Mouse (Mus musculus): ENCODE results near the gene Poc1b. TPM values are rescaled to one million over a fixed set of nuclear protein-coding genes. Genes with fewer than 3 reads are reported as not detected.

The Poc1b gene
- total RNA-seq, 2 experiments from 2014 or later, result 7.2 to 26.6 TPM

DNA sequence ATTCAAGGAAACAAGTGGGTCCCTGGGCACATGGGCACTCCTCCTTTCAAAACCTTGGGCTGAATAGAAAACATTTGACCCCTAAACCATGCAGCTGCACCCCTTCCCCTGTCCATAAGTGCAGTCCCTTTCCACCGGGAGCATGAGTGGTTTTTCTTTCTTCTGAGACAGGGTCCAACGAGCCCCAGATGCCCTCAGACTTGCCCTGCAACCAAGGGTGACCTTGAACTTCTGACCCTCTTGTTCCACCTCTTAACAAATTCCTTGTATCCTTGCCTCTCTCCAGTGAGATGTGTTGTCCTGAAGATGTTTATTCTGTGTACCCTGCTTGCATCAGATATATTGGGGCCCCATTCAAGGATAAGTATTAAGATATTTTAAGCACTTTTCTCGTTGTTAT, 6.7 kb downstream of the Poc1b start:
- no peak for ATAC-seq (replicated peaks; ENCODE audit: low FRiP score, low TSS enrichment, poor library complexity, severe bottlenecking)

DNA sequence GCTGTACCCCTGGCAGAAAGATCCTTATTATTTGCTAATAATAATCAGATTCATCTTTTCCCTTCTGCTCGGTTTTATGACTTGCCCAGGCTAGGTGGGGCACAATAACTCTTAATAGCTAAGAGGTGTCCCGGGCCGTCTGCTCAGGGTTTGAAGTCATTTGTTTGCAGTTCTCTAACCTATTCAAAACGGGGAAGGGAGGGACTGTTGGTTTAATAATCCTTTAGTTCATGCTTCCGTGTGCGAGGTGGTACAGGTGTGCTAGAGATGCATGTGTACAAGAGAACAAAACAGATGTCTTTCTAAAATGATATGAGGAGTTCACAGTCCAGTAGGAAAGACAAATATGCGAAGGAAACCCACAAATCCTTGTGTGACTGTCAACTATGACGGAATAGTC, 7.5 kb downstream of the Poc1b start:
- no peak for ATAC-seq (replicated peaks; ENCODE audit: low FRiP score, low TSS enrichment, poor library complexity, severe bottlenecking)

GRCm38 (mm10) chr10:99115471-99116236, 8.8 kb downstream of the Poc1b start:
- ATAC-seq (replicated peaks; ENCODE audit: low FRiP score, low TSS enrichment, poor library complexity, severe bottlenecking), result no peak

DNA sequence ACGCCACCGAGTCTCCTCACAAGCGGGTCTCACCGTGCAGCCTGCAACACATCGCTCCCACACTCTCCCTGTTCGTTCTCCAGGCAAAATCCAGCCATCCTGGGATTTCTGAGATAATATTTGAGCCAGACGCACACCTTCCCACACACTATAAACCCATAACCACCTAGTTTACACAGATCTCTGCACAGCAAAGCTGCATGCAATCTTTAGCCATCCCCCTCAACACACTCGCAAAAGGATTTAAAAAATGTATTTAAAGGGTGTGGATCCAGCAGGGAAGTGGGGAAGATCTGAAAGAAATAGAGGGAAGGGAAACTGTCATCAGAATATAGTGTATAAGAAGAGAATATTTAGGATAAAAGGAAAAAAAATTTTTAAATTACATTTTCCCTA, 9.4 kb downstream of the Poc1b start:
- ATAC-seq (replicated peaks; ENCODE audit: low FRiP score, low TSS enrichment, poor library complexity, severe bottlenecking), result no peak

DNA sequence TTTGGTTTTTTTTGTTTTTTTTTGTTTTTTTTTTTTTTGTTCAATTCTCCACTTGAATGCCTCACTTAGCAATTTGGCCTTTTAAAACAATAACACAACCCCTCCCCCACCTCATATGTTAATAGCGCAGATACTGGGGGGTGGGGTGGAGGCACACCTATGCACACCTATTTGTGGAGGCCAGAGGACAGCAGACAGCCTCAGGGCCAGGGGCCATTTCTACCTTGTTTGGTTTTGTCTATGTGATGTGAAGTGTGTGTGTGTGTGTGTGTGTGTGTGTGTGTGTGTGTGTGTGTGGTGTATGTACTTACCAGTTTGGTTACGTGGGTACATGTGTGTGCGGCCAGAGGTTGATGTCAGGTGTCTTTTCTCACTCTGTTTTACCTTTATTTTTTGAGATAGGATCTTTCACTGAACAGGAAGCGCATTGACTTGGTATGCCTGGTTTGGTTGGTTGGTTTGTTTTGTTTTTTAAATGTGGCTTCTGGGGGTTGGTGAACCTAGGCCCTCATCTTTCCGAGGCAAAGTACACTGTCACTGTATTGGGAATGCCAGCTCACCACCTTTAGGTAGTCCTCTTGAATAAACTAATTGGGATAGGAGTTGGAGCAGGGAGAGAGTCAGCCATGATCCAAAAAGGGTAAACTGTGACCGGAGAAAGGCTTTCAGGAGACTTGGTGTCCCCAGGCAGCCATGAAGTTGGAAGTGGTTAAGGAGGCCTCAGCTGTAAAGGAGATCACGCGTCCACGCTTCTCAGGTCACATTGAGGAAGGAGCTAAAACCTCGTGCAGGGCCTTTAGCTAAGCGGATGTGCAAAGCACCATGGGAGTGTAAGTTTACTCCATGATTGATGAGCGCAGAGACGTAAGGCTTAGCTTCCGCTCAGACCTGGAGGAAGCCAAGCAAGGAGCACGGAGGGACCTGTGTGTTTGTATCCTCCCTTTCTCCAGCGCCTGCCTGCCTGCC, 10.1 kb downstream of the Poc1b start:
- ATAC-seq (replicated peaks; ENCODE audit: low FRiP score, low TSS enrichment, poor library complexity, severe bottlenecking), result no peak

GRCm38 (mm10) chr10:99117876-99118275, 11.0 kb downstream of the Poc1b start:
- ATAC-seq (replicated peaks; ENCODE audit: low FRiP score, low TSS enrichment, poor library complexity, severe bottlenecking), result no peak

DNA sequence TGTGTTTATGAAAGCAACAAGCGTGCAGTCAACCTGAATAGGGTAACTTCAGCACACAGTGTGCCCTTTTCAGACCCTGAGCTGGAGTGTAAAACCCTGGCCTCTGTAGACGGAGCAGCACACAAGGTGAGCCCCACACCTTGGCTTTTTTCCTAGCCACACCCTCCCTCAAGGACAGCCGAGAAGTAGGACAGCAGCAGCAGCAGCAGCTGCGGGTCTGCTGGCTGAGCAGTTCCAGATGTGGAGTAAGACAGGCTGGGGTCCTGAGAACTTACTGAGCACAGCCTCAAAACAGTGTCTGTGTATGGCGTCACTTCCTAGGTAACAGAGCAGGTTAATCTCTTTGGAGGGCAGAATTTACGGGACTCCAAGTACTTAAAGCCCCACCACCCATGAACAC, 11.9 kb downstream of the Poc1b start:
- no peak for ATAC-seq (replicated peaks; ENCODE audit: low FRiP score, low TSS enrichment, poor library complexity, severe bottlenecking)

GRCm38 (mm10) chr10:99119471-99119870, 12.6 kb downstream of the Poc1b start:
- ATAC-seq (replicated peaks; ENCODE audit: low FRiP score, low TSS enrichment, poor library complexity, severe bottlenecking), result peak; percentile 53; the same call in 1 of the 2 replicates

DNA sequence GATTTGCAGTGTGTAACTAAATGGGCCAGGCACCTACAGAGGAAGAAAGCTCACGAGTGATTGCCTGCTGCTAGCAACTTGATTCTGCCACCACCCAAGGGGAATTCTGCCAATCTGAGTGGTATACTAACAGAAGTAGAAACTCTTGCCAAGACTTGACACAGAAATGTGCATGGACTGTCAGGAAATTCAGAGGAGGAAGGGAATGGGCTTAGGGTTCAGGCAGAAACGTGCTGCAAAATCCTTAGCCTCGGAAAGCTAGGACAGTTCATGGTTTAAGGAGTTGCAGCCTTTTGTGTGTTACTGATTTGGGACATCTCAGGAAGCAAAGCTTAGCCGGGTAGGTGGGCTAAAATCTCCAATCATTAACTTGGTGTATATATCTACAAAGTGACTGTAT, 19.4 kb downstream of the Poc1b start, which contains the start of gene Phxr2:
Phxr2 (minus strand) TSS at position 101 of the 400 bp plus-strand sequence.
- ATAC-seq (replicated peaks; ENCODE audit: low FRiP score, low TSS enrichment, poor library complexity, severe bottlenecking), result no peak

DNA sequence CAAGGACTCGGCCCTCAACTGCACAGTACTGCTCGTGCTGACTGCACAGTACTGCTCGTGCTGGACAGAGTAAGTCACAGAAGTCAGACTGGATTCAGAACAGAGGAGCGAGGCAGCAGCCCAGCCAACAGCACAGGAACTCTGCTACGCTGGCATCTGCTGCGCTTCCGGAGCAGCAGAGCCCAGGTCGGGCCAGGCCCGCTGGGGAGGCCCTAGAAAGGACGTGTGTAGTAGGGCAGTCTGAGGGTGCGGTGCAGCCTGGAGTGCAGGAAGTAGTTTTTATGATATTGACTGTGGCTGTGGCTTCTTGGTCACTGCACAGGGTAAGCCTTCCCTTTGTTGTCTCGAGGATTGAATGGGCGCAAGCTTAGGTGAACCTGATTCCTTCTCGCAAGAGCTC, 20.1 kb downstream of the Poc1b start:
- peak; percentile 73 for ATAC-seq (replicated peaks; ENCODE audit: low FRiP score, low TSS enrichment, poor library complexity, severe bottlenecking)

GRCm38 (mm10) chr10:99127691-99128261, 20.9 kb downstream of the Poc1b start:
- ATAC-seq (replicated peaks; ENCODE audit: low FRiP score, low TSS enrichment, poor library complexity, severe bottlenecking), result peak; percentile 22

DNA sequence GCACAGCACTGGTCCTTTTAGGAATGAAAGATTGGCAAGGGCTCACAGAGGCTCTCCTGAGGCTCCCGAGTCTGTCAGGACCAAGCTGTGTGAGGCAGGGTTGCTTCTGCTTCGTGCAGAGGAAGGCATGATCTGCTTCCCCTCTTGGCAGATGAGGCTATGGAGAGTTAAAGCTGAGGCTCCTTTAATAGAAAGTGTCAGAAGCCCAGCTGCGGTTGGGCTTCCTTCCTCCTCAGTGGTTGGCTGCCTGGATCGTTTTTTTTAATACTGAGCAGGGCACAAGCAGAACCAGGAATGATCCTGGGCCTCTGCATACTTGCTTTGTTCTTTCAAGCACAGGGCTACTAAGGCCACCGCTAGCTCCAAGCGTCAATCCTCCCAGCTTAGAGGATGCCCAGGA, 23.8 kb downstream of the Poc1b start:
- ATAC-seq (replicated peaks; ENCODE audit: low FRiP score, low TSS enrichment, poor library complexity, severe bottlenecking), result 0 out of 2 replicates have a peak, but pooled peaks have one; percentile 17

DNA sequence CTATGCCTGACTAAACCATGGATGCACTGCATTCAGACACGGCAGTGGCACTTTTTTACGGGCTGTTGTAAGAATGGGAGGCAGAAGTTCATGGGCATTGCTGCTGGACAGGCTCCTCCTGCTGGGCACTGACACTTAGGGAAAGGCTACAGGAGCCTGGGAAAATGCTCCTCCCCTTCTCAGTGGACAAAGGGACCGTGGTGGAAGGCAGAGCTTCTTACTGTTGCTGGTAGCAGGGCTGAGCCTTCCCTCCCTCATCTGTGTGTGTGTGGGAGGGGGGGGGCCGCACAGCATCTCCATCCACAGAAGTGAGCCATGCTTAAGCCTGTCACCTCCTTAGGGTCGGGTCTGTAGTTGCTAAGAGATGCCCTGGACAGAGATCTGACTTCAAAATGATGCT, 24.5 kb downstream of the Poc1b start:
- no peak for ATAC-seq (replicated peaks; ENCODE audit: low FRiP score, low TSS enrichment, poor library complexity, severe bottlenecking)

- no peak for ATAC-seq (replicated peaks; ENCODE audit: low FRiP score, low TSS enrichment, poor library complexity, severe bottlenecking)
Measured at GRCm38 (mm10) chr10:99132189-99132588, 25.4 kb downstream of the Poc1b start.

DNA sequence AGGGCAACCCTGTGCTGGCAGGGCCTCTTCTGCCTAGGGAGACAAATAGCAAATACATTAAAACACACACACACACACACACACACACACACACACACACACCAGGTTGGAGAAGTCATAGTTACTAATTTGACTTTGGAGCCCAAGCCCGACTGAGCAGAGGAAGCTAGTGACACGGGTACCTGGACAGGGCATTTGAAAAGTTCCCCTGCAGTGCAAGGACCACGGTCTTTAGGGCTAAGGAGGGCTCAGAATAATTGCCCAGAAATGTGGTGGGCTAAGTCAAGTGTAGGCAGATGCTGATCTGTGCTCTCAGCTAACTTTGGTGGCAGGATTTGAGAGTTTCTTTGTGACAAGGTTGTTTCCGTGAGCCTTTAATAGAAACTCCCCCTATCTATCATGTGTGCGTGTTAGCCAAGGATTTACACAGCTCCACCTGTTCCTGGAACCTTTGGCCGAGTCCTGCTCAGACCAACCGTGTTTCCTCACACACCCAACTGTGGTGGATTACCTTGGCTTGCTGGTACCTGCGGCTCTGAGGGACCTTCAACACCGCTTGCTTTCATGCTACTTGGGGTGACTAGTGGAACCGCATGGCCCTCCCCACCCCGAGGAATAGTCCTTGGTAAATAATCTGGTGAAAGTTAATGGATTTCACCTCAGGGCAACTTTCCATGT, 25.9 kb downstream of the Poc1b start:
- no peak for ATAC-seq (replicated peaks; ENCODE audit: low FRiP score, low TSS enrichment, poor library complexity, severe bottlenecking)

DNA sequence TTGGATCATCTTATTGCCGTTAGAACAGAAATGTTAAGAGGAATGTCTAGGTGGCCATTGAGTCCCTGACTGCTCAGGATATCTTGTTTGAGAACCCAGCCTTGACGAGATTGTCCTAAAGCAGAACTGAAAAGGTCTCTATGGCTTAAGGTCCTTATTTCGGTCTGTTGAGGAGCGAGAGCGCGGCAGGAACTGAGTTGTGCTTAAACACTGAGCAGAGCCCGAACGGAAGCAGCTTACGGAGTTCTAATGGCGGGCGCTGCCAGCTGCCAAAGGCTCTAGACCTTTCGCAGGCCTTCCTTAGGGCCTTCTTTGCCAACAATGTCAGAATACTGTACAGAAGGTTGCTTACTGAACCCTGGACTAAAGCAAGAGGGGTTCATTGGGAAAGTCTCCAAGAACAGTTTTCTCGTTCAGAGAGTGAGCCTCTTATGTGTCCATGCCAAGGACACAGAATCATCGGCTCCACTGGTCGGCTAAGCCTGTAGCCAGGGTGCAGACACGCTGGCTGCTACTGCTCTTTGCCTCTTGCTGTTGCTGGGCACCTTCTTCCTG, 26.6 kb downstream of the Poc1b start:
- no peak for ATAC-seq (replicated peaks; ENCODE audit: low FRiP score, low TSS enrichment, poor library complexity, severe bottlenecking)

GRCm38 (mm10) chr10:99136337-99136736, 29.5 kb downstream of the Poc1b start:
- ATAC-seq (replicated peaks; ENCODE audit: low FRiP score, low TSS enrichment, poor library complexity, severe bottlenecking), result no peak

- no peak for ATAC-seq (replicated peaks; ENCODE audit: low FRiP score, low TSS enrichment, poor library complexity, severe bottlenecking)
Measured at GRCm38 (mm10) chr10:99145611-99146010, 38.8 kb downstream of the Poc1b start.

DNA sequence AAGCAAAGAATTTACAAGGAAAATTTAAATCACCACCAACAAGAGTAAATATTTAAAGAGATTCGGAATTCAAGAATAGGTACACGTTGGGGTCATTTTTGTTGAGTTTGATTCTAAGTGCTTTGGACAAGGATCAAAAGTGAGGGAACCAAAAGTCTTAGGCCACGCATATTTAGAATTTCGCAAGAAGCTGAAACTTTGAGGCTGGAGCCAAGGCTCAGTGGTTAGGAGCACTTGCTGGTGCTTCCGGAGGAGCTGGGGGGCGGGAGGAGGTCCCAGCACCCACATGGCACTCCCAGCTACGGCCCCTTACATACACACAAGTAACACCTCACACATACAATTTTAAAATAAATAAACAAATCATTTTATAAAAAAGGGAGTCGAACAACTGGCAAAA, 39.8 kb downstream of the Poc1b start:
- no peak for ATAC-seq (replicated peaks; ENCODE audit: low FRiP score, low TSS enrichment, poor library complexity, severe bottlenecking)
